Mouse (Mus musculus) bone marrow macrophage, adult 2 months (primary cell): ENCODE measurements around the gene Cxcl17.

Experiments used
- CTCF ChIP-seq: IDR thresholded peaks from 2 replicates; pipeline ENCODE4 v1.5.1; 2012; ENCODE audit warnings: low read depth, mild to moderate bottlenecking, low read length, moderate library complexity
- POLR2A ChIP-seq: IDR thresholded peaks from 2 replicates; pipeline ENCODE4 v1.6.1; 2012; ENCODE audit warnings: mild to moderate bottlenecking, low read depth, low read length, borderline replicate concordance

DNA sequence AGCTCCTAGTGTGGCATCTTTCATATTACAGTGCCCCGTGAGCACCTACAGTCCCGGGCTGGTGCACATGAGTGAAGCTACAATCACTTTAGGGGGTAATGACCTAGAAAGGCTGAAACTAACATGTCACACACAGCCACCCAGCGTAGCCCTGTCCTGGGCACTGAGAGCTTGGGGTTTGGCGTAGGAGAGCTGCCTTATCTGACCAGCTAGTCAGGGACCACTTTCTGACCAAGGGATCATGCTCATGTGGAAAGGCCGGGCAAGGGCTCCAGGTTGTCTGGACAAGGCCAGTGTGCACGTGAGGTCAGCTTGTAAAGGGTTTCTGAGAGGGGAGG lies 28.1 kb upstream of the Cxcl17 start:
- TF ChIP-seq CTCF (no peak), POLR2A (no peak)
